Mouse (Mus musculus): ENCODE measurements around the gene Ank3. TPM values are rescaled to one million over a fixed set of nuclear protein-coding genes. Genes with fewer than 3 reads are reported as not detected.
A peak's percentile ranks its signal among the peaks of the same experiment; 100 is the strongest.

Ank3 gene
- polyA plus RNA-seq, 1 experiment from 2014 or later, result 7.1 TPM

GRCm38 (mm10) chr10:69373796-69374550, 24.6 kb upstream of the Ank3 start:
- no peak for ATAC-seq

DNA sequence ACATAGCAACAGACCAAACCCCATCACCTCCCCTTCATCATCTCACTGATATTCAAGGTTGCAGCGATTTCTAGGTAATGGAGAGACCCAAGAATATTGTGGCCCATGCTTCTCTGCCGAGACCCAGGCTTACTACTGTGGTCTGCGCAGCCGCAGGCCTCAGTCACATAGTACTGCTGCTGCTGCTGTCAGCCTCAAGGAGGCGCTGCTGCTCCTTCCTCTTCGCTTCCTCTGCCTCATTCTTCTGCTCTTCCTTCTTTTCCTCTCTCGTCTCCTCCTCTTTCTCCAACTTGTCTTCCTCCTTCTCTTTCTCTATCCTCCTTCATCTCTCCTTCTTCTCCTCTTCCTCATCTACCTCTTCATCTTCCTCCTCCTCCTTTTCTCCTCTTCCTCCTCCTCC, 23.4 kb upstream of the Ank3 start:
- H3K27ac ChIP-seq (ENCODE audit: low read depth), result no peak overlapping the region
- H3K9ac ChIP-seq (replicated peaks), result no peak overlapping the region
- no peaks in the 10 kb centered on the region for H3K9me3 ChIP-seq (ENCODE audit: low read length)
- H3K4me1 ChIP-seq (ENCODE audit: insufficient read depth), result no peaks in the 10 kb centered on the region
- no peaks in the 10 kb centered on the region for H3K27me3 ChIP-seq (ENCODE audit: insufficient read depth, low read length)
- DNase-seq (no peak), ATAC-seq (no peak)
- no peak overlapping the region for H3K4me3 ChIP-seq (ENCODE audit: low read depth, low read length)
- TF ChIP-seq EP300 (IDR thresholded peaks at IDR 0.05; ENCODE audit: low read depth) (no peak), CTCF (IDR thresholded peaks at IDR 0.05; ENCODE audit: low read depth) (peak; percentile 42)
- H3K36me3 ChIP-seq (replicated peaks; ENCODE audit: insufficient read depth, low read length), result no peaks in the 10 kb centered on the region
- no peak overlapping the region for H3K4me2 ChIP-seq (ENCODE audit: low read depth, low read length)
- 46% methylated on average over 7 of the region's 7 CpGs for WGBS (ENCODE audit: insufficient replicate concordance)

More at GRCm38 (mm10) chr10:69373796-69374550, 24.6 kb upstream of the Ank3 start:
- Histone ChIP-seq H3K4me2 (ENCODE audit: low read depth, low read length) (no peak overlapping the region), H3K9me3 (ENCODE audit: low read length) (no peaks in the 10 kb centered on the region), H3K36me3 (replicated peaks; ENCODE audit: insufficient read depth, low read length) (no peaks in the 10 kb centered on the region), H3K4me1 (ENCODE audit: insufficient read depth) (no peaks in the 10 kb centered on the region), H3K27ac (ENCODE audit: low read depth) (no peak overlapping the region), H3K4me3 (ENCODE audit: low read depth, low read length) (no peak overlapping the region), H3K9ac (replicated peaks) (no peak overlapping the region), H3K27me3 (ENCODE audit: insufficient read depth, low read length) (no peaks in the 10 kb centered on the region)
- DNase-seq, result no peak
- TF ChIP-seq CTCF (IDR thresholded peaks at IDR 0.05; ENCODE audit: low read depth), result no peak
- no peak for TF ChIP-seq EP300 (IDR thresholded peaks at IDR 0.05; ENCODE audit: low read depth)
- 73% methylated on average over 10 of the region's 10 CpGs for WGBS (ENCODE audit: insufficient replicate concordance)

- WGBS (ENCODE audit: insufficient replicate concordance), result 85% methylated on average over 1 of the region's 1 CpGs
- no peak for DNase-seq
- H3K9ac ChIP-seq (replicated peaks), result no peak overlapping the region
- no peaks in the 10 kb centered on the region for H3K27me3 ChIP-seq (ENCODE audit: insufficient read depth, low read length)
- no peak for ATAC-seq
- H3K36me3 ChIP-seq (replicated peaks; ENCODE audit: insufficient read depth, low read length), result no peaks in the 10 kb centered on the region
- H3K4me3 ChIP-seq (ENCODE audit: low read depth, low read length), result no peak overlapping the region
- H3K27ac ChIP-seq (ENCODE audit: low read depth), result no peak overlapping the region
- no peak overlapping the region for H3K4me2 ChIP-seq (ENCODE audit: low read depth, low read length)
- no peaks in the 10 kb centered on the region for H3K9me3 ChIP-seq (ENCODE audit: low read length)
- H3K4me1 ChIP-seq (ENCODE audit: insufficient read depth), result no peaks in the 10 kb centered on the region
- no peak for TF ChIP-seq EP300 (IDR thresholded peaks at IDR 0.05; ENCODE audit: low read depth)
- no peak for TF ChIP-seq CTCF (IDR thresholded peaks at IDR 0.05; ENCODE audit: low read depth)
Observed at GRCm38 (mm10) chr10:69383186-69383585, 15.4 kb upstream of the Ank3 start.

DNA sequence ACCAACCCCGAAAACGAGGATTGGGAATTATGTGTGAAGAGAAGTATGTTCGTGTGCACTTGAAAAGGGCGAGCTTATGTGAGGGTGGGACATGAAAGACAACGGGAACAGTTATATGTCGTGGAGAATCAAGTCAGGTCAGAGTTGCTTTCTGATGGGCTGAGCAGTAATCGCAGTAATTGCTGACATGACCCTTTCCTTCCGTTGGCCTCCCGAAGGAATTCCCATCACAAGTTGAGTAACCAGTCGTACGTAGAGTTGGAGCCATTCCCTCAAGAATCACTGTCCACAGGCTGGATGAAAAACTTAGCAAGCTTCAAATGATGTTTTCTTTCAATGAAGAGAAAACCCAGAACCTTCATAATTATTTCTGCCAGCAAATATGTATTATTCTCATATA, 13.9 kb upstream of the Ank3 start:
- H3K4me2 ChIP-seq (ENCODE audit: low read depth, low read length), result no peak overlapping the region
- H3K36me3 ChIP-seq (replicated peaks; ENCODE audit: insufficient read depth, low read length), result no peaks in the 10 kb centered on the region
- DNase-seq (no peak), ATAC-seq (no peak)
- H3K9ac ChIP-seq (replicated peaks), result no peak overlapping the region
- H3K4me1 ChIP-seq (ENCODE audit: insufficient read depth), result no peaks in the 10 kb centered on the region
- H3K27ac ChIP-seq (ENCODE audit: low read depth), result no peak overlapping the region
- TF ChIP-seq EP300 (IDR thresholded peaks at IDR 0.05; ENCODE audit: low read depth) (no peak), CTCF (IDR thresholded peaks at IDR 0.05; ENCODE audit: low read depth) (no peak)
- H3K4me3 ChIP-seq (ENCODE audit: low read depth, low read length), result no peak overlapping the region
- WGBS (ENCODE audit: insufficient replicate concordance), result 73% methylated on average over 11 of the region's 11 CpGs
- H3K27me3 ChIP-seq (ENCODE audit: insufficient read depth, low read length), result no peaks in the 10 kb centered on the region
- no peaks in the 10 kb centered on the region for H3K9me3 ChIP-seq (ENCODE audit: low read length)

DNA sequence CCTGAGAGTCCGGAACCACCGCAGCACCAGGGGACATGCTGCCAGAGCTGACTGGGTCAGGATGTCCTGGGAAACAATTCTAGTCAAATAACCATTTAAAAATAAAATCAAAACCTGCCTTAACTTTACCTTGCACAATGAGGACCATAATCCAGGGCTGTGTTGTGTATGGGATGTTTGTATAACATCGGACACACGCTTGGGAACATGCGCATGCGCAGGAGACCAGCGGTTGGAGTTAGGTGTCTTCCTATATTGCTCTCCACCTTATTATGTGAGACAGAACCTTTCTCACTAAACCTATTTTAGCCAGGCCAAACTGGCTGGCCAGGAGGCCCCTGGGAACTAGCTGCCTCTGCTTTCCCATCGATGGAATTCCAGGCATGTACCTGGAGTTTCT, 13.4 kb upstream of the Ank3 start:
- H3K36me3 ChIP-seq (replicated peaks; ENCODE audit: insufficient read depth, low read length), result no peaks in the 10 kb centered on the region
- WGBS (ENCODE audit: insufficient replicate concordance), result 89% methylated on average over 8 of the region's 8 CpGs
- DNase-seq, result no peak
- H3K4me2 ChIP-seq (ENCODE audit: low read depth, low read length), result no peak overlapping the region
- H3K9ac ChIP-seq (replicated peaks), result no peak overlapping the region
- H3K27me3 ChIP-seq (ENCODE audit: insufficient read depth, low read length), result no peaks in the 10 kb centered on the region
- H3K4me1 ChIP-seq (ENCODE audit: insufficient read depth), result no peaks in the 10 kb centered on the region
- no peak for TF ChIP-seq CTCF (IDR thresholded peaks at IDR 0.05; ENCODE audit: low read depth)
- no peak for TF ChIP-seq EP300 (IDR thresholded peaks at IDR 0.05; ENCODE audit: low read depth)
- no peak overlapping the region for H3K27ac ChIP-seq (ENCODE audit: low read depth)
- H3K9me3 ChIP-seq (ENCODE audit: low read length), result no peaks in the 10 kb centered on the region
- no peak overlapping the region for H3K4me3 ChIP-seq (ENCODE audit: low read depth, low read length)
- ATAC-seq, result no peak

DNA sequence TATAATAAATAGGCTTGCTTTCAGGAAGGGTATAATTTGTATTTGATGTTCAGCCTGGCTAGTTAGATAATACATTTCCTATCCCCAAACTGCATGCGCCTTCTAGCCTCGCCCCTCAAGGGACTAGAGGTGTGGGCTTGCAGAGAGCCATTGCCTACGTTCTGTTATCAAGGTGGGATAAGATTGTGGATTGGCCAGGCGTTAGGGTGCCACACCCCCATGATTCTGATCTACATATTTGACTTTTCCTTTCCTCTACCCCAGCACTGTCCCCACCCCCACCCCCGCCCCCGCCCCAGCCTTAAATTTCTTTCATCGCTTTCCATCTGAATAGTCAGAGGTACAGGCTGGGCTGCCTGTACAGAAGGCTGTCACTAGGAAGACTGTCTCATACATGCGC, 11.8 kb upstream of the Ank3 start:
- Histone ChIP-seq H3K36me3 (replicated peaks; ENCODE audit: insufficient read depth, low read length) (no peaks in the 10 kb centered on the region), H3K27ac (ENCODE audit: low read depth) (no peak overlapping the region), H3K4me2 (ENCODE audit: low read depth, low read length) (no peak overlapping the region), H3K4me1 (ENCODE audit: insufficient read depth) (no peaks in the 10 kb centered on the region), H3K27me3 (ENCODE audit: insufficient read depth, low read length) (no peaks in the 10 kb centered on the region), H3K9me3 (ENCODE audit: low read length) (no peaks in the 10 kb centered on the region), H3K4me3 (ENCODE audit: low read depth, low read length) (no peak overlapping the region), H3K9ac (replicated peaks) (no peak overlapping the region)
- ATAC-seq (no peak), DNase-seq (no peak)
- TF ChIP-seq CTCF (IDR thresholded peaks at IDR 0.05; ENCODE audit: low read depth), result no peak
- no peak for TF ChIP-seq EP300 (IDR thresholded peaks at IDR 0.05; ENCODE audit: low read depth)
- 67% methylated on average over 8 of the region's 8 CpGs for WGBS (ENCODE audit: insufficient replicate concordance)

Data from liver, postnatal 0 days (tissue).